Mouse (Mus musculus) CH12.LX (cell line): ENCODE data around the gene Defb36.

Experiments used
- CTCF ChIP-seq, 2 experiments: IDR thresholded peaks in 1 of 2; conservative IDR thresholded peaks in 1 of 2; 2 replicates each; pipeline ENCODE4 v1.5.1; 2011 to 2012; ENCODE audit warnings: low read depth in 2 of 2, low read length in 2 of 2, improper control_type of control experiment in 1 of 2, inconsistent platforms in 1 of 2, mild to moderate bottlenecking in 1 of 2, moderate library complexity in 1 of 2
- EP300 ChIP-seq: IDR thresholded peaks from 2 replicates; pipeline ENCODE4 v1.6.1; 2011; ENCODE audit warnings: low read length, improper control_type of control experiment
- JUND ChIP-seq: conservative IDR thresholded peaks from 2 replicates; pipeline ENCODE4 v1.6.1; 2011; ENCODE audit warnings: low read depth, low read length, improper control_type of control experiment
- MAX ChIP-seq: IDR thresholded peaks from 2 replicates; pipeline ENCODE4 v1.6.1; 2011; ENCODE audit warnings: low read length, improper control_type of control experiment
- POLR2A ChIP-seq: IDR thresholded peaks from 2 replicates; pipeline ENCODE4 v1.6.1; 2011; ENCODE audit warnings: low read depth, mild to moderate bottlenecking, improper control_type of control experiment, low read length
- POLR2AphosphoS2 ChIP-seq: IDR thresholded peaks from 2 replicates; pipeline ENCODE4 v1.6.1; 2011; ENCODE audit warnings: low read depth, low read length, improper control_type of control experiment
- RAD21 ChIP-seq: IDR thresholded peaks from 2 replicates; pipeline ENCODE4 v1.6.1; 2011; ENCODE audit warnings: low read depth, mild to moderate bottlenecking, low read length, improper control_type of control experiment, moderate library complexity
- SIN3A ChIP-seq: IDR thresholded peaks from 2 replicates; pipeline ENCODE4 v1.6.1; 2012; ENCODE audit warnings: low read length, improper control_type of control experiment, inconsistent platforms
- TCF12 ChIP-seq: IDR thresholded peaks from 2 replicates; pipeline ENCODE4 v1.6.1; 2014; ENCODE audit warnings: low read depth, mild to moderate bottlenecking, inconsistent platforms, low read length, improper control_type of control experiment
- ZMIZ1 ChIP-seq: IDR thresholded peaks from 2 replicates; pipeline ENCODE4 v1.6.1; 2012; ENCODE audit warnings: low read depth, mild to moderate bottlenecking, inconsistent platforms, low read length, improper control_type of control experiment

- no peak for TF ChIP-seq TCF12
- no peak for TF ChIP-seq ZMIZ1
- TF ChIP-seq EP300: no peak
- TF ChIP-seq MAX: no peak
- TF ChIP-seq POLR2A: no peak
- TF ChIP-seq CTCF (conservative IDR thresholded peaks at IDR 0.05 in 1 of 2, IDR thresholded peaks at IDR 0.05 in 1 of 2; ENCODE audit: low read depth in 2 of 2, low read length in 2 of 2): no peak
- no peak for TF ChIP-seq POLR2AphosphoS2
- no peak for TF ChIP-seq JUND
- no peak for TF ChIP-seq RAD21
- TF ChIP-seq SIN3A: no peak
Observed at GRCm38 (mm10) chr2:152638865-152639264, 34.7 kb downstream of the Defb36 start.
